9 mouse cellular contexts compared by ENCODE assay signal in the genomic region with DNA sequence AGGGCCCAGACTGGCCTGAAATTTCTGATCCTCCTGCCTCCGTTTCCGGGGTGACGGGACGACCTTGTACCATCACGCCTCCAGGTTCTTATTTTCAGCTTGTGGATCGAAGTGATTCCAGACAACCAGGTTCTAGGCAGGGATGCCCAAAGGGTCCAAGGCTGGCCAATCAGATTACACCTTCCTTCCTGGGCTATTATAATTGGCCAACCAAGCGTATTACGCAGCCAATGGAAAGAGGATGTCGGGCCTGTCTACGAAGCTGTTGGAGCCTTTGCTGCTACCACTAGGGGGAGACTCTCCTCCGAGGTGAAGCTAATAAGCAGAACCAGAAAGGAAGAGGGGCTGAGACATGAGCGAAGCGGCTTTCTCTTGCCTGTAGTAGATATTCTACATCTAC. TPM values are rescaled to one million over a fixed set of nuclear protein-coding genes. Genes with fewer than 3 reads are reported as not detected.
DNase-seq lines count a peak whose midpoint lies in the region; ATAC-seq and TF ChIP-seq lines count a peak whose summit lies in the region.
"Had no signal": no experiment of that assay in that cellular context is flagged by ENCODE, and none has a peak within 500 bp of the region (broad histone marks: within the 10 kb centered on the region; RNA-seq: fewer than 3 reads in every experiment).

No protein-coding gene starts in this region.

- no peak overlapping the region; the same call in 1 of the 2 replicates for H3K4me3 ChIP-seq in E14TG2a.4 (replicated peaks; ENCODE audit: low read length)
- peak overlapping the region; percentile 6 for H3K4me3 ChIP-seq in heart, embryonic 15.5 days
- no peak overlapping the region for H3K4me3 ChIP-seq in liver, embryonic 11.5 days (ENCODE audit: low read depth, low read length)
- no peak overlapping the region for H3K4me3 ChIP-seq in stomach, embryonic 15.5 days (replicated peaks)

- 12% methylated on average over 13 of the region's 13 CpGs for WGBS in heart, embryonic 15.5 days
- WGBS in liver, embryonic 11.5 days, result 12% methylated on average over 13 of the region's 13 CpGs
- WGBS in stomach, embryonic 15.5 days, result 8% methylated on average over 13 of the region's 13 CpGs

- peak; percentile 33; the same call in 1 of the 2 replicates for ATAC-seq in heart, embryonic 15.5 days (replicated peaks; ENCODE audit: insufficient number of reproducible peaks, insufficient read depth, low FRiP score, low read depth)
- peak; percentile 75 for ATAC-seq in liver, embryonic 11.5 days (replicated peaks; ENCODE audit: low FRiP score)
- peak; percentile 73; the same call in 1 of the 2 replicates for ATAC-seq in stomach, embryonic 15.5 days (ENCODE audit: insufficient read depth, low FRiP score, low read depth)

- no peak for TF ChIP-seq POLR2A in brain, embryonic 14.5 days (IDR thresholded peaks at IDR 0.05; ENCODE audit: borderline replicate concordance, extremely low read depth, insufficient read depth, insufficient read length, poor library complexity, severe bottlenecking)

- peak overlapping the region; percentile 83; the same call in 1 of the 2 replicates for H3K27ac ChIP-seq in heart, embryonic 15.5 days
- H3K27ac ChIP-seq in liver, embryonic 11.5 days (ENCODE audit: low read depth, low read length), result no peak overlapping the region
- H3K27ac ChIP-seq in stomach, embryonic 15.5 days, result no peak overlapping the region
- H3K27ac ChIP-seq: macrophage had no signal

- no peak overlapping the region for H3K9ac ChIP-seq in heart, embryonic 15.5 days
- H3K9ac ChIP-seq in liver, embryonic 11.5 days (ENCODE audit: low read depth, low read length), result no peak overlapping the region
- H3K9ac ChIP-seq in stomach, embryonic 15.5 days, result no peak overlapping the region

- peak; percentile 98 for DNase-seq in brain, embryonic 14.5 days (ENCODE audit: low read depth)
- peak; percentile 63 for DNase-seq in fibroblast of lung, adult 2 months (ENCODE audit: low read depth)
- peak; percentile 86 for DNase-seq in kidney, postnatal 10 days
- no peak for DNase-seq in liver, embryonic 11.5 days (ENCODE audit: low spot score)
- DNase-seq in naive thymus-derived CD4-positive, alpha-beta T cell, adult 2 months (ENCODE audit: low read depth), result peak; percentile 94

- peaks cover 28% of the 10 kb centered on the region for H3K4me1 ChIP-seq in E14TG2a.4 (replicated peaks; ENCODE audit: low read depth, low read length)
- H3K4me1 ChIP-seq in heart, embryonic 15.5 days (replicated peaks), result peaks cover 41% of the 10 kb centered on the region
- no peaks in the 10 kb centered on the region for H3K4me1 ChIP-seq in liver, embryonic 11.5 days (replicated peaks; ENCODE audit: control insufficient read depth, insufficient read depth, low read length)
- H3K4me1 ChIP-seq in stomach, embryonic 15.5 days, result peaks cover 8% of the 10 kb centered on the region; the same call in 1 of the 2 replicates

- peaks cover 46% of the 10 kb centered on the region for H3K27me3 ChIP-seq in E14TG2a.4 (ENCODE audit: insufficient read depth, low read length)
- peaks cover 17% of the 10 kb centered on the region for H3K27me3 ChIP-seq in heart, embryonic 15.5 days
- H3K27me3 ChIP-seq in liver, embryonic 11.5 days (replicated peaks; ENCODE audit: control insufficient read depth, insufficient read depth, low read length), result peaks cover 21% of the 10 kb centered on the region
- peaks cover 13% of the 10 kb centered on the region; the same call in 1 of the 2 replicates for H3K27me3 ChIP-seq in stomach, embryonic 15.5 days (replicated peaks)

- H3K36me3 ChIP-seq in E14TG2a.4 (ENCODE audit: insufficient read depth, low read length), result no peaks in the 10 kb centered on the region
- no peaks in the 10 kb centered on the region for H3K36me3 ChIP-seq in heart, embryonic 15.5 days
- H3K36me3 ChIP-seq in liver, embryonic 11.5 days (ENCODE audit: control insufficient read depth, insufficient read depth, low read length), result no peaks in the 10 kb centered on the region
- H3K36me3 ChIP-seq in stomach, embryonic 15.5 days, result no peaks in the 10 kb centered on the region

- peak overlapping the region; percentile 26 for H3K4me2 ChIP-seq in heart, embryonic 15.5 days
- no peak overlapping the region for H3K4me2 ChIP-seq in liver, embryonic 11.5 days
- H3K4me2 ChIP-seq in stomach, embryonic 15.5 days, result peak overlapping the region; percentile 24; the same call in 1 of the 2 replicates

- peak; percentile 97 for TF ChIP-seq CTCF in E14TG2a.4 (conservative IDR thresholded peaks at IDR 0.05; ENCODE audit: low read length)
- TF ChIP-seq CTCF in brain, embryonic 14.5 days (IDR thresholded peaks at IDR 0.05; ENCODE audit: borderline replicate concordance, extremely low read depth, insufficient read depth, insufficient read length), result peak; percentile 94

- H3K9me3 ChIP-seq in E14TG2a.4 (ENCODE audit: low read length), result no peaks in the 10 kb centered on the region
- H3K9me3 ChIP-seq in heart, embryonic 15.5 days (replicated peaks), result no peaks in the 10 kb centered on the region
- H3K9me3 ChIP-seq in liver, embryonic 11.5 days (ENCODE audit: control insufficient read depth, low read length), result no peaks in the 10 kb centered on the region
- no peaks in the 10 kb centered on the region for H3K9me3 ChIP-seq in stomach, embryonic 15.5 days

RNA-seq across cellular contexts. Expression of gene Sdhaf1, which starts 8.2 kb away (rescaled TPM):
- polyA plus RNA-seq in brain, embryonic 14.5 days (2012; rRNA removed), result 17.6 and 24.7 TPM in 2 replicates
- polyA plus RNA-seq in heart, embryonic 15.5 days (2015; fragmentation: Nextera tagmentation; extraction: Ambion mirVana), result 14.4 and 17.5 TPM in 2 replicates
- polyA plus RNA-seq in liver, embryonic 11.5 days (2014; fragmentation: Nextera tagmentation; extraction: Ambion mirVana), result 13.5 and 14.6 TPM in 2 replicates
- 14.3 and 16.1 TPM in 2 replicates for polyA plus RNA-seq in stomach, embryonic 15.5 days (2015; fragmentation: Nextera tagmentation; extraction: Ambion mirVana)

RNA-seq across cellular contexts. Expression of gene E130208F15Rik, which starts 10.3 kb away (rescaled TPM):
- polyA plus RNA-seq in brain, embryonic 14.5 days (2012; rRNA removed), result 0.36 and 0.37 TPM in 2 replicates
- 5.1 TPM in 1 of 2 replicates, not detected in the other for polyA plus RNA-seq in heart, embryonic 15.5 days (2015; fragmentation: Nextera tagmentation; extraction: Ambion mirVana)
- polyA plus RNA-seq in liver, embryonic 11.5 days (2014; fragmentation: Nextera tagmentation; extraction: Ambion mirVana), result not detected in 2 replicates
- polyA plus RNA-seq in stomach, embryonic 15.5 days (2015; fragmentation: Nextera tagmentation; extraction: Ambion mirVana), result 2.4 and 2.6 TPM in 2 replicates

RNA-seq across cellular contexts. Expression of gene Syne4, which starts 17.3 kb away (rescaled TPM):
- 28.5 and 36.3 TPM in 2 replicates for polyA plus RNA-seq in brain, embryonic 14.5 days (2012; rRNA removed)
- 6.1 and 18.8 TPM in 2 replicates for polyA plus RNA-seq in heart, embryonic 15.5 days (2015; fragmentation: Nextera tagmentation; extraction: Ambion mirVana)
- polyA plus RNA-seq in liver, embryonic 11.5 days (2014; fragmentation: Nextera tagmentation; extraction: Ambion mirVana), result 25.6 and 28.9 TPM in 2 replicates
- polyA plus RNA-seq in stomach, embryonic 15.5 days (2015; fragmentation: Nextera tagmentation; extraction: Ambion mirVana), result 65.2 and 73.8 TPM in 2 replicates

RNA-seq across cellular contexts. Expression of gene Alkbh6, which starts 23.4 kb away (rescaled TPM):
- polyA plus RNA-seq in brain, embryonic 14.5 days (2012; rRNA removed), result 131 and 198 TPM in 2 replicates
- polyA plus RNA-seq in heart, embryonic 15.5 days (2015; fragmentation: Nextera tagmentation; extraction: Ambion mirVana), result 57.4 and 64.4 TPM in 2 replicates
- 38.7 and 43.4 TPM in 2 replicates for polyA plus RNA-seq in liver, embryonic 11.5 days (2014; fragmentation: Nextera tagmentation; extraction: Ambion mirVana)
- 63.2 and 72.3 TPM in 2 replicates for polyA plus RNA-seq in stomach, embryonic 15.5 days (2015; fragmentation: Nextera tagmentation; extraction: Ambion mirVana)

RNA-seq across cellular contexts. Expression of gene Lrfn3, which starts 30.7 kb away (rescaled TPM):
- 29.1 and 39.2 TPM in 2 replicates for polyA plus RNA-seq in brain, embryonic 14.5 days (2012; rRNA removed)
- 1.4 and 2.1 TPM in 2 replicates for polyA plus RNA-seq in heart, embryonic 15.5 days (2015; fragmentation: Nextera tagmentation; extraction: Ambion mirVana)
- polyA plus RNA-seq in liver, embryonic 11.5 days (2014; fragmentation: Nextera tagmentation; extraction: Ambion mirVana), result 3.5 TPM in 2 replicates
- polyA plus RNA-seq in stomach, embryonic 15.5 days (2015; fragmentation: Nextera tagmentation; extraction: Ambion mirVana), result 4.9 and 5.6 TPM in 2 replicates
- polyA plus RNA-seq: macrophage had no signal
